Mouse (Mus musculus) inflammation-experienced regulatory T-cells, adult 16 weeks (primary cell): ENCODE data around the gene Rnase1. TPM values are rescaled to one million over a fixed set of nuclear protein-coding genes. Genes with fewer than 3 reads are reported as not detected.

Experiments used
- polyA plus RNA-seq: library from polyadenylated mRNA; unstranded; fragments of 100-300 nt; shearing (Covaris generic); gene quantifications from one replicate; pipeline ENCODE4 v1.2.1, GENCODE M21; 2017

The Rnase1 gene
- not detected for polyA plus RNA-seq

DNA sequence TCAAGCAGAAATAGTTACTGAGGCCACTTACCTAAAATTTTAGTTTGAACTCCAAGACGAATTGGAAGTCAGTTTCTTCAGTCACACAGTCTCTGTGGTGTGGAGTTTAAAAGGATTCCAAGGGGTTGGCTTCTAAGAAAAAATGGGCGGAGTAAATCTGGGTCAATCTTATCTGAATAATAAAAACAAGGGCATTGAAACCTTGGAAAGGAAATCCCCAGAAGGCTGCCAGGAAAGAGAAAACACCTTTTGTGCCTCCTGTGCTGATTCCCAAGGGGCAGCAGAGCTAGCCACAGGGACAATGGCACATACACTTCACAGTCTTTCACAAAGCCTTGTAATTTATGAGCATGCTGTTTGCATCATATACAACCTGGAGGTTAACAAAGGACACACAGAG lies at the start of gene Rnase1:
Gene Rnase1 (minus strand): TSS at position 101 of the 400 bp plus-strand sequence.

DNA sequence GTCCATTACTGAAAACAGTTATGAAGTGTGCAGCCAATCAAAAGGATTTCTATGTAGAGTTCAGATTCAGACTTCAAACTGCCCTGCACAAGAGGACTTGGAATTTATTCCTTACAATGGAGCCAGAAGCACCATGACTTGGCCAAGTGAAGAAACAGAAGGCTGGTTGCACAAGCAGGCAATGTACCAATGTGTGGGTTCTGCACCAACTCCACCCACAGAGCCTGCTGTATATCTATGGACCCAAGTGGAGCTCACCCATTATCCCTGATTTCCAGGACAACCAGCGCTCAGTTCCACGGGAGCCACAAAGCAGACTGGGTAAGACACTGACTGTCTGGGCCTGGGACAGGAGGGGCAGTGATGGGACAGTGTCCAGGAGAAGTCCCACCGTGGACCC lies 15.4 kb upstream of the Rnase1 start, which contains the start of gene Rnase2b:
Gene Rnase2b (plus strand): TSS at position 285 of the 400 bp plus-strand sequence.

DNA sequence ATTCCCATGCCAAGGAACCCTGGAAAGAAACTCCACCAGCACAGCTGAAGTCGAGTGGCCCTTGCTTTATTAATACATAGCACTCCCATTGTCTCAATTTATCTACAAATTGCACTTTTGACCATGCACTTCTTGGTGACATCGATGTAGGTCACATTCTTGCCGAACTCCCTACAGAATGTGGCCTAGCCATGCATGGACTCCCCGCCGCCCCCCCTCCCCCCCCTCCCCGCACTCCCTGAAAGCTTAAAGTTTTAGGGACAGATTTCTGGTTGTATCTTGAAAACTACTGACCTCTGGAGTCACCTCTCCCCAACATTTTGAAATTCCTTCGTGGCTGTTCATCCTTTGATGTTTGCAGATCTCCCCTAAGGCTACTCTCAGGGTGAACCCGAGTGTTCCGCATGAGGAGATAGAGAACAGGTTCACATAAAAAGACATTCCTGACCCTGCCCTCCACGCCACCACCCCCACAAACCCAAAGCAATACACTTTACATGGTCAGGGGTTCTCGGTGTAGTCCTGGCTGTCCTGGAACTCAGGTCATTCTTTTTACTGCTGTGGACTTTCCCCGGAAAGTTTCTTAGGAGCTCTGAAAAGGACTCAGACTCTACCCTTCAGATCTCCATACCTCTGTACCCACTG lies 32.5 kb downstream of the Rnase1 start, which contains the start of gene Eddm3b:
Gene Eddm3b (plus strand): TSS at position 511 of the 645 bp plus-strand sequence.

Other genes starting within 250 kb of the Rnase1 start
- gene Klhl33, start 249.3 kb downstream of the Rnase1 start, polyA plus RNA-seq: not detected
- 123 TPM for gene Osgep, start 221.9 kb downstream of the Rnase1 start, polyA plus RNA-seq
- gene Apex1, start 221.8 kb downstream of the Rnase1 start, polyA plus RNA-seq: 66.0 TPM
- gene Pip4p1, start 215.9 kb downstream of the Rnase1 start, polyA plus RNA-seq: 17.4 TPM
- gene Pnp, start 215.7 kb downstream of the Rnase1 start, polyA plus RNA-seq: 72.3 TPM
- gene Gm49342, start 202.3 kb downstream of the Rnase1 start, polyA plus RNA-seq: not detected
- gene Pnp2, start 190.8 kb downstream of the Rnase1 start, polyA plus RNA-seq: 0.77 TPM
- gene Rnase10, start 139.0 kb downstream of the Rnase1 start, polyA plus RNA-seq: not detected
- gene Rnase9, start 104.9 kb downstream of the Rnase1 start, polyA plus RNA-seq: not detected
- gene Rnase11, start 96.6 kb downstream of the Rnase1 start, polyA plus RNA-seq: not detected
- gene Rnase12, start 89.1 kb downstream of the Rnase1 start, polyA plus RNA-seq: not detected
- 0.16 TPM for gene Olfr750, start 72.3 kb downstream of the Rnase1 start, polyA plus RNA-seq
- 23.0 TPM for gene Rnase4, start 55.7 kb downstream of the Rnase1 start, polyA plus RNA-seq
- gene Ang, start 55.6 kb downstream of the Rnase1 start, polyA plus RNA-seq: 5.2 TPM
- gene Eddm3b, start 32.4 kb downstream of the Rnase1 start, polyA plus RNA-seq: not detected
- 2.7 TPM for gene Rnase6, start 22.9 kb downstream of the Rnase1 start, polyA plus RNA-seq
- not detected for gene Rnase2b, start 15.5 kb upstream of the Rnase1 start, polyA plus RNA-seq
- gene Ang2, start 52.4 kb upstream of the Rnase1 start, polyA plus RNA-seq: not detected
- not detected for gene Ear14, start 56.6 kb upstream of the Rnase1 start, polyA plus RNA-seq
- gene Rnase2a, start 109.3 kb upstream of the Rnase1 start, polyA plus RNA-seq: not detected
- not detected for gene Gm7247, start 215.0 kb upstream of the Rnase1 start, polyA plus RNA-seq